Mouse (Mus musculus) kidney, adult 2 months (tissue): ENCODE results near the gene Elmo1. TPM values are rescaled to one million over a fixed set of nuclear protein-coding genes. Genes with fewer than 3 reads are reported as not detected.

Experiments
- DNase-seq: peaks from one replicate; pipeline ENCODE4 v3.0.0; 2021
- H3K27ac ChIP-seq: fragments of 200-500 bp; 2 replicates; pipeline ENCODE4 v1.5.1; 2012; ENCODE audit warnings: low read depth, low read length, control low read depth, inconsistent platforms; ENCODE audit not compliant: insufficient read depth
- H3K27me3 ChIP-seq: fragments of 200-500 bp; replicated peaks from 2 replicates; pipeline ENCODE4 v1.6.1; 2012; ENCODE audit warnings: mild to moderate bottlenecking, moderate library complexity, low read length, inconsistent platforms; ENCODE audit not compliant: control insufficient read depth, insufficient read depth
- H3K36me3 ChIP-seq: fragments of 200-500 bp; 2 replicates; pipeline ENCODE4 v1.6.1; 2012; ENCODE audit warnings: mild to moderate bottlenecking, moderate library complexity, low read length, inconsistent platforms; ENCODE audit not compliant: control insufficient read depth, insufficient read depth
- H3K4me1 ChIP-seq: fragments of 200-500 bp; 2 replicates; pipeline ENCODE4 v1.6.1; 2011; ENCODE audit warnings: low read length; ENCODE audit not compliant: control insufficient read depth, insufficient read depth
- H3K4me3 ChIP-seq: fragments of 200-500 bp; 2 replicates; pipeline ENCODE4 v1.5.1; 2011; ENCODE audit warnings: mild to moderate bottlenecking, low read depth, low read length, control low read depth; ENCODE audit not compliant: insufficient read depth
- CTCF ChIP-seq: fragments of 200-500 bp; conservative IDR thresholded peaks from 2 replicates; pipeline ENCODE4 v1.5.1; 2011; ENCODE audit warnings: low read depth, mild to moderate bottlenecking, control low read depth, low read length, moderate library complexity, mixed read lengths; ENCODE audit not compliant: insufficient read depth, insufficient read length
- POLR2A ChIP-seq: fragments of 200-500 bp; IDR thresholded peaks from one replicate; pipeline ENCODE4 v1.6.1; 2011; ENCODE audit warnings: low read depth, low read length, control low read depth
- WGBS: fragments of 180-500 bp; shearing (Covaris S2); methylation state at CpG from one replicate; pipeline ENCODE4 v1.1.7; 2018; 5-methylcytosine and 5-hydroxymethylcytosine counted together
- polyA plus RNA-seq: library from polyadenylated mRNA; depleted of rRNA; stranded (reverse); fragments of >200 nt; gene quantifications from 2 replicates; pipeline ENCODE4 v1.2.3, GENCODE M21; 2012

The Elmo1 gene
- polyA plus RNA-seq, 1 experiment = 4.5 TPM

GRCm38 (mm10) chr13:20481805-20482204 is 391.4 kb downstream of the Elmo1 start:
- Histone ChIP-seq H3K36me3 (no peaks in the 10 kb centered on the region), H3K4me3 (no peak overlapping the region), H3K4me1 (no peaks in the 10 kb centered on the region), H3K27ac (no peak overlapping the region), H3K27me3 (no peaks in the 10 kb centered on the region)
- no peak for DNase-seq
- TF ChIP-seq POLR2A = no peak
- TF ChIP-seq CTCF = no peak
- 88% methylated on average over 1 of the region's 1 CpGs for WGBS

- TF ChIP-seq CTCF = 0 out of 2 replicates have a peak, but pooled peaks have one; percentile 16
- TF ChIP-seq POLR2A = no peak
- H3K4me1 ChIP-seq = no peaks in the 10 kb centered on the region
- DNase-seq = no peak
- 83% methylated on average over 3 of the region's 3 CpGs for WGBS
- no peaks in the 10 kb centered on the region for H3K27me3 ChIP-seq
- H3K36me3 ChIP-seq = no peaks in the 10 kb centered on the region
- no peak overlapping the region for H3K27ac ChIP-seq
- no peak overlapping the region for H3K4me3 ChIP-seq
Measured at GRCm38 (mm10) chr13:20489110-20489509, 398.7 kb downstream of the Elmo1 start.

GRCm38 (mm10) chr13:20489698-20490417 is 399.5 kb downstream of the Elmo1 start:
- Histone ChIP-seq H3K4me1 (no peaks in the 10 kb centered on the region), H3K4me3 (no peak overlapping the region), H3K27ac (no peak overlapping the region), H3K36me3 (no peaks in the 10 kb centered on the region), H3K27me3 (no peaks in the 10 kb centered on the region)
- TF ChIP-seq POLR2A (no peak), CTCF (0 out of 2 replicates have a peak, but pooled peaks have one; percentile 8)
- WGBS = 77% methylated on average over 8 of the region's 8 CpGs
- DNase-seq = peak; percentile 27

- Histone ChIP-seq H3K4me1 (no peaks in the 10 kb centered on the region), H3K36me3 (no peaks in the 10 kb centered on the region), H3K27ac (no peak overlapping the region), H3K4me3 (no peak overlapping the region), H3K27me3 (no peaks in the 10 kb centered on the region)
- peak; percentile 24 for DNase-seq
- no peak for TF ChIP-seq POLR2A
- TF ChIP-seq CTCF = no peak
- WGBS = 72% methylated on average over 5 of the region's 5 CpGs
Measured at GRCm38 (mm10) chr13:20490860-20491594, 400.6 kb downstream of the Elmo1 start.

- no peak for TF ChIP-seq POLR2A
- TF ChIP-seq CTCF = no peak
- Histone ChIP-seq H3K27ac (no peak overlapping the region), H3K4me1 (no peaks in the 10 kb centered on the region), H3K36me3 (no peaks in the 10 kb centered on the region), H3K27me3 (no peaks in the 10 kb centered on the region), H3K4me3 (no peak overlapping the region)
- WGBS = 82% methylated on average over 3 of the region's 3 CpGs
- DNase-seq = no peak
Measured at GRCm38 (mm10) chr13:20491666-20492065, 401.3 kb downstream of the Elmo1 start.

GRCm38 (mm10) chr13:20494047-20494739 is 403.8 kb downstream of the Elmo1 start:
- no peaks in the 10 kb centered on the region for H3K36me3 ChIP-seq
- no peaks in the 10 kb centered on the region for H3K27me3 ChIP-seq
- 83% methylated on average over 6 of the region's 6 CpGs for WGBS
- TF ChIP-seq CTCF (no peak), POLR2A (no peak)
- no peak overlapping the region for H3K4me3 ChIP-seq
- DNase-seq = no peak
- H3K27ac ChIP-seq = no peak overlapping the region
- no peaks in the 10 kb centered on the region for H3K4me1 ChIP-seq

- no peak for DNase-seq
- TF ChIP-seq CTCF (no peak), POLR2A (no peak)
- H3K36me3 ChIP-seq = no peaks in the 10 kb centered on the region
- no peak overlapping the region for H3K27ac ChIP-seq
- no peak overlapping the region for H3K4me3 ChIP-seq
- no peaks in the 10 kb centered on the region for H3K27me3 ChIP-seq
- no peaks in the 10 kb centered on the region for H3K4me1 ChIP-seq
Measured at GRCm38 (mm10) chr13:20501923-20502322, 411.5 kb downstream of the Elmo1 start.
